Mouse (Mus musculus): ENCODE data around the gene Slit3.
A peak's percentile ranks its signal among the peaks of the same experiment; 100 is the strongest.

Slit3 gene

GRCm38 (mm10) chr11:35468847-35469246 lies 347.8 kb downstream of the Slit3 start:
- DNase-seq (ENCODE audit: low spot score): no peak

DNA sequence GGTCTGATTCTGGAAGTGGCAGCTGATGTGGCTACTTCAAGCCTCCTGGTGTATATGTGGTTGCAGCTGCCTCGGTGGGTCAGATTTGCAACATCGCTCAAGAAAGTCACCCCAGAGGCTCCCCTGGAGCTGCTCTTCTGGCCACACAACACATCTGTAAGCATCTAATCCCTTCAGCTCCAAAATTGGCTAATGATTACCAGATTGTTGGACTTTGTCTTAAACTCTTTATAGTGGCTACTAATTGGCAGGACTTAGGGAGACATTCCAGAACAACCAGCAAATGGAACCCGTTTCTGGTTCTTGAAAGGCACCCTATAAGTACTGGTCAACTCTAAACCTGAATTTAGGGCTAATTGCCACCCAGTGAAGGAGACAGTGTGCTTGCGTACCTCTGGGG lies 348.9 kb downstream of the Slit3 start:
- DNase-seq (ENCODE audit: low spot score): no peak

- no peak for DNase-seq (ENCODE audit: low spot score)
These were observed 349.8 kb downstream of the Slit3 start for GRCm38 (mm10) chr11:35470853-35471252.

GRCm38 (mm10) chr11:35472842-35473616 lies 352.0 kb downstream of the Slit3 start:
- DNase-seq (ENCODE audit: low spot score): no peak

DNA sequence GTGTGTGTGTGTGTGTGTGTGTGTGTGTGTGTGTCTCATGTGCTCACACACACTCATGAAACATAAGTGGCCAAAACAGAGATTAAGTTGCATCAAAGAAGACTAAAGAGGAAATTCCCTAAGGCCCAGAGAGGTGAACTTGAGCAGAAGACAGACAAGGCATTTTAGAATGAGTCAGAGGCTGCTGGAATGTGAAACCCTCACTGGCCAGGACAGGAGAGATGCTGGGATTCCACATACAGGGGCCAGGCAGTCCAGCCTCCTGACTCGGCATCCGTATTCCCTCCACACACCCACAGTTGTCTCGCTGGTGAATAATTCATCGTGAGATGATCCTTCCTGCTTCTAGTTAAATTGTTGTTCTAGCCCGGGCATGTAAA lies 352.6 kb downstream of the Slit3 start:
- no peak for DNase-seq (ENCODE audit: low spot score)

DNA sequence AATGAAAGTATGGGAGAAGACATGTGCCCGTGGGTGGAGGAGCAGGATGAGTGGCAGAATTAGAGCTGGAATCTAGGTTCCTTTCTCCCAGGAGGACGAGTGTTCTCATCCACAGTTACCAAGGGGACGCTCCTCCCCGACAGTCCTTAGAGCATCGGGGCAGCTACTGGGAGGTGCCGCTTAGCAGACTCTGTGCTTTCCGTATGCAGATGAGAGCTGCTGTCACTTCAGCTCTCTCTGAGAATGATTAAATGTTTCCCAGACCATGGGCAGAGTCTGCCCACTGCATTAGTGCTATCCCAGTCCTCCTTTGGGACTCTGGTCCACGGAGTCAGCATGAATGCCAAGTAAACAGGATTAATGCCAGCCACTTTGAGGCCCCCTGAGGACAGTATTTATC lies 359.1 kb downstream of the Slit3 start:
- peak; percentile 19 for DNase-seq (ENCODE audit: low spot score)

GRCm38 (mm10) chr11:35481611-35482363 lies 360.8 kb downstream of the Slit3 start:
- no peak for DNase-seq (ENCODE audit: low spot score)

- DNase-seq (ENCODE audit: low spot score): no peak
These were observed 366.9 kb downstream of the Slit3 start for GRCm38 (mm10) chr11:35487966-35488365.

GRCm38 (mm10) chr11:35491701-35492100 lies 370.7 kb downstream of the Slit3 start:
- no peak for DNase-seq (ENCODE audit: low spot score)

DNA sequence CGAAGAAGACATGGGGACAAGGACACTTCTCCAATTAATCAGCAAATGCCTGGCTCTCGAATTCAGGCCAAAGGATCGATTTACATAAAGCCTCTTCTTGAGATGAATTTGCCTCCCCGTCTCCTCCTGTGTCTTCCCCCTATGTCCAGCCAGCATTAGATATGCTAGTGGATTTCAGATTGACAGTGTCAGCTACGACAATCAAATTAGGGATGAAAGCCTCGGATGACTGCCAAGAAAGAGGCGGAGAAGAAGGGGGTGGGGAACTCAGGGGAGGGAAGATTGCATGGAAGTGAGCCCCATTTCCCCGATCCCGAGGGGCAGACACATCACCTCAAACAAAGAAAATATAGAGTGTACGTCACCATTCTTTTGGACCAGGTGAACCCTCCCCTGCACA lies 375.9 kb downstream of the Slit3 start:
- no peak for DNase-seq (ENCODE audit: low spot score)

DNA sequence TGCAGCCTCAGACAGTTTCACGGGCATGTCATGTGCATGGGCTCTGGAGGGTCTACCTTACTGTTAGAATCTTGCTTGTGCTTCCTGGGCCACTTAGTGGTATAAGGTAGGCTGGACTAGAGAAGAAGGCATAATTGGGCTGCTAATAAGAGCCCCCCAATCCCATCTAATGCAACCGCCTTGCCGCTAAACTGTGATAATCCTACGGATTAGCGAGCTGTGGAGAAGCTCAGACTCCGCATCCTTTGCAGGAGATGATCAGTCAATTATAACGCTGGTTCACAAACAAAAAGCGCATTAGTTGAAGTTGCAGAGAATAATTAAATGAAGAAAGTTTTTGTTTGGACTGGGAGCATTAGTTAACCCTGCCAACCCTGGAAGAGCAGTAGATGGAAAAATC lies 376.9 kb downstream of the Slit3 start:
- no peak for DNase-seq (ENCODE audit: low spot score)

- no peak for DNase-seq (ENCODE audit: low spot score)
These were observed 381.1 kb downstream of the Slit3 start for GRCm38 (mm10) chr11:35502128-35502527.

GRCm38 (mm10) chr11:35504051-35504450 lies 383.0 kb downstream of the Slit3 start:
- no peak for DNase-seq (ENCODE audit: low spot score)

DNA sequence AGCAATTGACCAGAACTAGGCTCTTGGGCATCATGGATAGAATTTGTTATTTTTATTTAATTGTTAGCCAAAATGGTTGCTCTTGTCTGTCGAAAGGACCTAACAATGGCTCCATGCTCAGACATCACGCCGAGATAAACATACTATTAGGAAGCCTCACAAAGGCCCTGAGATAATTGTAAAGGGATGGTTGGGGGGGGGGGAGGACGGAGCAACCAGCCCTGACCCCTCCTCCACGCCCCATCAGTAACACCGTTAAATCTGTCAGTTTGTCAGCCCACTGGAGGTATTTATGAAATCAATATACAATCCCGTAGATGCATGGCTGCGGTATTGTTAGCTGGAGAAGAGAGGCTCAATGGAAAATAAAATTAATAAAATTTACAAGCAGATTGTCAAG lies 383.9 kb downstream of the Slit3 start:
- no peak for DNase-seq (ENCODE audit: low spot score)

GRCm38 (mm10) chr11:35505316-35505715 lies 384.3 kb downstream of the Slit3 start:
- DNase-seq (ENCODE audit: low spot score): no peak

DNA sequence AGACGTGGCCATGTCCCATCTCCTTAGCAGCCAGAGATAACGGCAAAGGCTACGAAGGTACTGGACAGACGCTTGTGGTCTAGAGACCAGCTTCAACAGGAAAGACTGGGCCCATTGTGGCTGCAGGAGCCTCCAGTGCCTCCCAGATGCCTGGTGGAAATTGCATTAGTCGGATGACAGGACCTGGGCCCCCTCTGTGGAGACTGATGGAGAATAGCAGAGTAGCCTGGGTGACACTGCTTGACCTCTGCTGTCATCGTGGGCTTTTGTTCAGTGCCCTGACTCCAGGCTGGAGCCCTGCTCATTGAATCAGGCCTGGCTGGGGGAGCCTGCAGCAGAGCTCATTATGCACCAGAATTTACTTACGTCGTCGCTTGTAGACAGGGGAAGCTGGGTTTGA lies 384.8 kb downstream of the Slit3 start:
- DNase-seq (ENCODE audit: low spot score): no peak

- no peak for DNase-seq (ENCODE audit: low spot score)
These were observed 386.9 kb downstream of the Slit3 start for GRCm38 (mm10) chr11:35507781-35508390.

- DNase-seq (ENCODE audit: low spot score): no peak
These were observed 391.7 kb downstream of the Slit3 start for GRCm38 (mm10) chr11:35512686-35513085.

GRCm38 (mm10) chr11:35513343-35513742 lies 392.3 kb downstream of the Slit3 start:
- no peak for DNase-seq (ENCODE audit: low spot score)

DNA sequence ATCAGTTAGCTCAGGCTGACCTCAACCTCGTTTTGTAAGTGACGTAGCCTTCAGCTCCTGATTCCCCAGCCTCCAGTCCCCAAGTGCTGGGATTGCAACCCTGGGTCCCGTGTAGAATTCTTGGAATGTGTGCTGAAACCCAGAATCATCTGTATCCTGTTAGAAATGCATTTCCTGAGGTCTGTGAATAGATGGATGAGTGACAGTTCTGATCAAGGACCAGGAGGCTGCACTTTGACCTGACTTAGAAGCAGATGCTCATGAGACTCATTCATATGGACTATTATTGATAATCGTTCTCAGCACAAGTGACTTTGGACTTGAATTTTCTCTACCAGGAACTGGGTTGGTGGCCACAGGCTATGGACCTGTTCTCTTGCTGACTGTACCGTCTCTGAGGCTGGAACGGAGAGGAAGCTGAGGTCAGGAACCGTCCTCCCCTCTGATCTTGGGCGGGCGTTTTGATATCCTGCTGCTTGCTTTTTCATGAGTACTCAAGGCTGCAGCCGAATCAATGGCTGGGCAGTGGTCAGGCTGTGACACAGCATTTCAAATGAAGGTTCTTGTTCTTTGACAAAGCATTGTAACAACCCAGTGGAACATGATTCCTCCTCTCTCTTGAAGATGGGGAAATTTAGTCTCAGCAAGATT lies 401.9 kb downstream of the Slit3 start:
- no peak for DNase-seq (ENCODE audit: low spot score)

GRCm38 (mm10) chr11:35523773-35524172 lies 402.7 kb downstream of the Slit3 start:
- DNase-seq (ENCODE audit: low spot score): no peak

DNA sequence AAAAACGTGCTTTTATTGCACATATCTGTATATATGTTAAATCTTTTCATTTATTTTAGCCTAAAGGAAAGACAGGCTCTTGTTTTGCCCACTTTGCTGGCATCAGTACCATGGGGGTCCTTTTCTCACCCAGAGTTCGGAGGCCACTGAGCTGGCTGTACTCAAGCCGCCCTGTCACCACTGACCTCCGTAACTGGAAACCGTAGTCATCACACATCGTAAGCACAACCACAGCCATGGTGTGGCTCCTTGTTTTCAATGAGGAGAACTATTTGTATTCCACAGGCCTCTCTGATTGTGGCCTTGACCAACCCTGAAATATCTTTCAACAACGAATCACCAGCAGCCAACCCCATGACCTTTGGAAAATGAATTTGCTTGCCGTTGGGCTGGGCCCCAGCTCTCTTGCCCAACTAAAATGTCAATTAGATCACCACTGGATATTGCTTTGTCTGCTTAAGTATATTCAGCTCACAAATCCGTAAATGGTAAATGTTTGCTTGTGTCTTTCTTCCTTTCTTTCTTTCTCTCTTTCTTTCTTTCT lies 405.3 kb downstream of the Slit3 start:
- no peak for DNase-seq (ENCODE audit: low spot score)

Data from layer of hippocampus, adult 11-12 months (tissue).